Mouse (Mus musculus) megakaryocyte, embryonic 14.5 days (primary cell): ENCODE results near the gene Nrp2.

Experiments
- FLI1 ChIP-seq: IDR thresholded peaks from 2 replicates; pipeline ENCODE4 v1.6.1; 2012; ENCODE audit warnings: low read length, inconsistent platforms, mixed read lengths
- GATA1 ChIP-seq: IDR thresholded peaks from 3 replicates; pipeline ENCODE4 v1.6.1; 2012; ENCODE audit warnings: mixed read lengths, low read length, inconsistent platforms, borderline replicate concordance

- no peak for TF ChIP-seq GATA1
- no peak for TF ChIP-seq FLI1
Measured at GRCm38 (mm10) chr1:62729345-62730150, 26.5 kb downstream of the Nrp2 start.
